Mouse (Mus musculus): ENCODE data around the gene Ccdc142. TPM values are rescaled to one million over a fixed set of nuclear protein-coding genes. Genes with fewer than 3 reads are reported as not detected.

Ccdc142 gene
- total RNA-seq, 2 experiments from 2014 or later: 1.0 to 1.8 TPM

GRCm38 (mm10) chr6:83115682-83116372, 14.4 kb downstream of the Ccdc142 start:
- intact Hi-C loops (cut with DNase I): loop anchor here (2.0 to 5.0 kb wide), 2 partner anchors 45 to 151 kb away; no protein-coding TSS in a partner anchor

GRCm38 (mm10) chr6:83116373-83117164, 15.2 kb downstream of the Ccdc142 start:
- intact Hi-C loops (cut with DNase I): loop anchor here (2.0 to 5.0 kb wide), 2 partner anchors 44 to 151 kb away; no protein-coding TSS in a partner anchor
- DNase-seq: no peak

More at GRCm38 (mm10) chr6:83115682-83116372, 14.4 kb downstream of the Ccdc142 start:
- DNase-seq: no peak

GRCm38 (mm10) chr6:83117165-83117438, 15.7 kb downstream of the Ccdc142 start:
- DNase-seq: no peak
- intact Hi-C loops (cut with DNase I): loop anchor here (2.0 to 5.0 kb wide), 2 partner anchors 44 to 150 kb away; no protein-coding TSS in a partner anchor

- no peak for DNase-seq
- intact Hi-C loops (cut with DNase I): loop anchor here (2.0 to 5.0 kb wide), 2 partner anchors 43 to 150 kb away; no protein-coding TSS in a partner anchor
These were observed 16.2 kb downstream of the Ccdc142 start for GRCm38 (mm10) chr6:83117616-83118015.

GRCm38 (mm10) chr6:83118369-83118768, 17.0 kb downstream of the Ccdc142 start:
- intact Hi-C loops (cut with DNase I): loop anchor here (5.0 kb wide), 1 partner anchor 149 kb away; no protein-coding TSS in a partner anchor
- no peak for DNase-seq

GRCm38 (mm10) chr6:83118825-83119733, 17.7 kb downstream of the Ccdc142 start:
- intact Hi-C loops (cut with DNase I): loop anchor here (5.0 kb wide), 1 partner anchor 148 kb away; no protein-coding TSS in a partner anchor
- no peak for DNase-seq

- no peak for DNase-seq
- intact Hi-C loops (cut with DNase I): loop anchor here (5.0 kb wide), 1 partner anchor 148 kb away; no protein-coding TSS in a partner anchor
These were observed 18.3 kb downstream of the Ccdc142 start for GRCm38 (mm10) chr6:83119734-83120051.

- intact Hi-C loops (cut with DNase I): no loop called here
- DNase-seq: peak; percentile 91 to 92
These were observed 19.8 kb downstream of the Ccdc142 start, which contains the start of gene Wbp1 for GRCm38 (mm10) chr6:83120930-83121862. TSS of gene Wbp1 (minus strand) at chr6:83121559.

GRCm38 (mm10) chr6:83121863-83122710, 20.7 kb downstream of the Ccdc142 start:
- intact Hi-C loops (cut with DNase I): no loop called here
- no peak for DNase-seq

- no peak for DNase-seq
- intact Hi-C loops (cut with DNase I): no loop called here
These were observed 21.6 kb downstream of the Ccdc142 start for GRCm38 (mm10) chr6:83122961-83123360.

- DNase-seq: peak; percentile 89 to 95
- intact Hi-C loops (cut with DNase I): no loop called here
These were observed 23.5 kb downstream of the Ccdc142 start for GRCm38 (mm10) chr6:83124851-83125312.

GRCm38 (mm10) chr6:83125331-83125730, 23.9 kb downstream of the Ccdc142 start, which contains the start of gene Ino80b:
TSS of gene Ino80b (minus strand) at chr6:83125431.
- DNase-seq: no peak
- intact Hi-C loops (cut with DNase I): no loop called here

- intact Hi-C loops (cut with DNase I): no loop called here
- no peak for DNase-seq
These were observed 26.0 kb downstream of the Ccdc142 start for GRCm38 (mm10) chr6:83127419-83127818.

GRCm38 (mm10) chr6:83131469-83132034, 30.2 kb downstream of the Ccdc142 start:
- DNase-seq: no peak
- intact Hi-C loops (cut with DNase I): no loop called here

- intact Hi-C loops (cut with DNase I): no loop called here
- DNase-seq: no peak
These were observed 30.9 kb downstream of the Ccdc142 start for GRCm38 (mm10) chr6:83132176-83132919.

- no peak for DNase-seq
- intact Hi-C loops (cut with DNase I): no loop called here
These were observed 32.8 kb downstream of the Ccdc142 start for GRCm38 (mm10) chr6:83134226-83134625.

- DNase-seq: no peak
- intact Hi-C loops (cut with DNase I): no loop called here
These were observed 33.6 kb downstream of the Ccdc142 start, which contains the start of gene Rtkn for GRCm38 (mm10) chr6:83134951-83135513. TSS of gene Rtkn (plus strand) at chr6:83135463.

All from heart, postnatal 14 days (tissue).